Mouse (Mus musculus): ENCODE measurements around the gene Ncoa5. TPM values are rescaled to one million over a fixed set of nuclear protein-coding genes. Genes with fewer than 3 reads are reported as not detected.
A peak's percentile ranks its signal among the peaks of the same experiment; 100 is the strongest.

Gene Ncoa5
- polyA plus RNA-seq, 1 experiment from 2014 or later, result 81.2 TPM

DNA sequence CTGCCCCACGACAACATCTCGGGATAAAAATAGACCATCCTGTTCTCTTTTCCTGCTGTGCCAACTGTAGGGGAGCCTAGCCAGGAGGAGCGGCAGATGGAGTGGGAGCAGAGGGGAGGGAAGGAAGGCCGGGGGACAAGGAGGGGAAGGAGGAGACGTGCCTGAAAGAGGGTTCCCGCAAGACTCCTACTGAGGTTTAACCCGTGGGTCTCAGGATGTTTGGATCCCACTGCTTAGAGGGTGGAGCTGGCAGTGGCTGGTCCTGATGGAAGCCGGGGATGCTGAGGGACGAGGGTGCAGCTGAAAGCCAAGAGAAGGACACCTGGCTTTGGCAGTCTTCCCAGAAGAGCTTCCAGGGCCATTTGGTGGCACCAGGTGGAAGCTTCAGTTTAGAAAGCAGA is 38.7 kb upstream of the Ncoa5 start:
- H3K4me2 ChIP-seq (ENCODE audit: low read depth, severe bottlenecking), result no peak overlapping the region
- ATAC-seq (ENCODE audit: insufficient number of reproducible peaks, low FRiP score, low TSS enrichment, low read depth) (no peak), DNase-seq (ENCODE audit: low spot score) (no peak)
- H3K9ac ChIP-seq (ENCODE audit: low read length), result no peak overlapping the region
- no peak overlapping the region for H3K4me3 ChIP-seq (ENCODE audit: low read depth, low read length)
- H3K27ac ChIP-seq (replicated peaks; ENCODE audit: low read depth, low read length), result no peak overlapping the region
- WGBS, result 30% methylated on average over 9 of the region's 9 CpGs
- H3K36me3 ChIP-seq (ENCODE audit: control insufficient read depth, insufficient read depth, low read length), result no peaks in the 10 kb centered on the region
- peaks cover 38% of the 10 kb centered on the region for H3K27me3 ChIP-seq (ENCODE audit: control insufficient read depth, insufficient read depth, low read length)
- H3K9me3 ChIP-seq (ENCODE audit: control insufficient read depth, low read length), result no peaks in the 10 kb centered on the region
- peaks cover 8% of the 10 kb centered on the region for H3K4me1 ChIP-seq (ENCODE audit: control insufficient read depth, insufficient read depth, low read length)

DNA sequence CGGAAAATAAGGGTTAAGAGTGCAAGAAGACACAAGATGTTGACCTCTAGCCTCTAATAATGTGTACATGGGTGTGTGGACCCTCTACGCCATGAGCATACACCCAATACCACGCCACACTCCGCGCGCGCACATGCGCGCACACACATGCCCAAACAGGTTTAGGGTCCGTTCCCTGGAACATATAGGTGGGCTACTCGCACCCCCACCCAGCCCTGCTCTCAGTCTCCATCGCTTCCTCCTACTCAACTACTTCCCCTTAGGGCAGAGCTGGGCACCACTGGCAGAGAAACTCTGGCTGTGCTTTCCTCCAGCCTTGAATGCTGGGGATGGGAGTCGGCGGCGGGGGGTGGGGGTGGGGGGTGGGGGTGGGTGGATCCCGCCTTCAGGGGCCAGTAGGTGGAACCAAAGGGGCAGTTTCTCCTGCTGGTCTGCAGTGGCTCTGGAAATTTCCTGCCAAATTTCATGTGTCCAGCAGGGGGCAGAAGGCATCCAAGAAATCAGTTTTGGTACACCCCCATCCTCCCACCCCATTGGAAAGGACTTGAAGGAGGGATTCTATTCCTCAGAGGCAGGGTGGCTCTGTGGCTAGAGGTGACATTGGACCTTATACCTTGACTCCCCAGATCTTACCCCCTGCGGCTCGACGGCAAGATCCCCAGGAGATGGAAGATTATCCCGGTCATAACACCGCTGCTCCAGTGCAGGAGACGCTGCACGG is 35.6 kb upstream of the Ncoa5 start:
- Histone ChIP-seq H3K27me3 (ENCODE audit: control insufficient read depth, insufficient read depth, low read length) (peaks cover 13% of the 10 kb centered on the region), H3K9ac (ENCODE audit: low read length) (no peak overlapping the region), H3K4me3 (ENCODE audit: low read depth, low read length) (no peak overlapping the region), H3K9me3 (ENCODE audit: control insufficient read depth, low read length) (no peaks in the 10 kb centered on the region), H3K27ac (replicated peaks; ENCODE audit: low read depth, low read length) (no peak overlapping the region), H3K4me1 (ENCODE audit: control insufficient read depth, insufficient read depth, low read length) (peaks cover 4% of the 10 kb centered on the region), H3K36me3 (ENCODE audit: control insufficient read depth, insufficient read depth, low read length) (no peaks in the 10 kb centered on the region), H3K4me2 (ENCODE audit: low read depth, severe bottlenecking) (no peak overlapping the region)
- DNase-seq (ENCODE audit: low spot score), result peak; percentile 82
- WGBS, result 20% methylated on average over 23 of the region's 23 CpGs
- no peak for ATAC-seq (ENCODE audit: insufficient number of reproducible peaks, low FRiP score, low TSS enrichment, low read depth)

DNA sequence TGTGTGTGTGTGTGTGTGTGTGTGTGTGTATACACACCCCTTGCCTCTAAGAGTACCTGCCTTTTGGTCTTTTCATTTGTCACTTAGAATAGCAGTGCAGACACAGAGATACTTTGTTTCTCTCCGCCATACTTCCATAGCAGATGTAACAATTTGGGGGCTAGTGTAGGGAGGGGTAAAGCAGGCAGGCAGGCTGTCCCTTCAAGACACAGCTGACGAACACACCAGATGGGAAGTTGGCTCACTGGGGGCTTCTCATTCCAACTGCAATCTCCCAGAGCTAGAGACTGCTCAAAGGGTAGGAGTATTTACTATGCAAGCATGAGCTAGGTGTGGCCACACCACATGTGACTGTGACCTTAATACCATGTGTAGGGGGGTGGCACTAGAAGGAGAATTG is 34.1 kb upstream of the Ncoa5 start:
- peaks cover 4% of the 10 kb centered on the region for H3K4me1 ChIP-seq (ENCODE audit: control insufficient read depth, insufficient read depth, low read length)
- H3K9ac ChIP-seq (ENCODE audit: low read length), result no peak overlapping the region
- peaks cover 8% of the 10 kb centered on the region for H3K27me3 ChIP-seq (ENCODE audit: control insufficient read depth, insufficient read depth, low read length)
- H3K9me3 ChIP-seq (ENCODE audit: control insufficient read depth, low read length), result no peaks in the 10 kb centered on the region
- H3K36me3 ChIP-seq (ENCODE audit: control insufficient read depth, insufficient read depth, low read length), result no peaks in the 10 kb centered on the region
- DNase-seq (ENCODE audit: low spot score) (no peak), ATAC-seq (ENCODE audit: insufficient number of reproducible peaks, low FRiP score, low TSS enrichment, low read depth) (no peak)
- H3K4me2 ChIP-seq (ENCODE audit: low read depth, severe bottlenecking), result no peak overlapping the region
- H3K4me3 ChIP-seq (ENCODE audit: low read depth, low read length), result no peak overlapping the region
- H3K27ac ChIP-seq (replicated peaks; ENCODE audit: low read depth, low read length), result no peak overlapping the region
- WGBS, result 84% methylated on average over 2 of the region's 2 CpGs

DNA sequence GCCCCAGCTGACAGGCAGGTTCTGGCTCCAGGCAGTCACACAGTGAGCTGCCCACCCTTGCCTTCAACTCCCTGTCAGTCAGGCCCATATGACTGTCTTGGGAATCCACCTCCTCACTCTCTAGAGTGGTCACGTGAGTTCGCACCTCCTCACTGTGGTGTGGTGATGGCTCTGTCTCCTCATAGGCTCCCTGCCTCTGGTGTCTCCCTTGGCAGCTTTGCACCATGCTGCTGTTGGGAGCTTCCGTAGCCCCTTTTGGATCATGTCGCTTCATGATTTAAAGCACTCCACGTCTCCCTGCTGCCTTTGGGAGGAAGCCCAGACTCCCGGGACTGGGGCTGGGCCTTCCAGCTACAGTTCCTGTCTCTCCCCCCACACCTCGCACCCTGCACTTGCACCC is 29.8 kb upstream of the Ncoa5 start:
- Histone ChIP-seq H3K4me1 (ENCODE audit: control insufficient read depth, insufficient read depth, low read length) (no peaks in the 10 kb centered on the region), H3K27me3 (ENCODE audit: control insufficient read depth, insufficient read depth, low read length) (no peaks in the 10 kb centered on the region), H3K9ac (ENCODE audit: low read length) (no peak overlapping the region), H3K4me2 (ENCODE audit: low read depth, severe bottlenecking) (no peak overlapping the region), H3K36me3 (ENCODE audit: control insufficient read depth, insufficient read depth, low read length) (no peaks in the 10 kb centered on the region), H3K4me3 (ENCODE audit: low read depth, low read length) (no peak overlapping the region), H3K27ac (replicated peaks; ENCODE audit: low read depth, low read length) (no peak overlapping the region), H3K9me3 (ENCODE audit: control insufficient read depth, low read length) (no peaks in the 10 kb centered on the region)
- ATAC-seq (ENCODE audit: insufficient number of reproducible peaks, low FRiP score, low TSS enrichment, low read depth) (no peak), DNase-seq (ENCODE audit: low spot score) (no peak)
- 39% methylated on average over 7 of the region's 7 CpGs for WGBS

DNA sequence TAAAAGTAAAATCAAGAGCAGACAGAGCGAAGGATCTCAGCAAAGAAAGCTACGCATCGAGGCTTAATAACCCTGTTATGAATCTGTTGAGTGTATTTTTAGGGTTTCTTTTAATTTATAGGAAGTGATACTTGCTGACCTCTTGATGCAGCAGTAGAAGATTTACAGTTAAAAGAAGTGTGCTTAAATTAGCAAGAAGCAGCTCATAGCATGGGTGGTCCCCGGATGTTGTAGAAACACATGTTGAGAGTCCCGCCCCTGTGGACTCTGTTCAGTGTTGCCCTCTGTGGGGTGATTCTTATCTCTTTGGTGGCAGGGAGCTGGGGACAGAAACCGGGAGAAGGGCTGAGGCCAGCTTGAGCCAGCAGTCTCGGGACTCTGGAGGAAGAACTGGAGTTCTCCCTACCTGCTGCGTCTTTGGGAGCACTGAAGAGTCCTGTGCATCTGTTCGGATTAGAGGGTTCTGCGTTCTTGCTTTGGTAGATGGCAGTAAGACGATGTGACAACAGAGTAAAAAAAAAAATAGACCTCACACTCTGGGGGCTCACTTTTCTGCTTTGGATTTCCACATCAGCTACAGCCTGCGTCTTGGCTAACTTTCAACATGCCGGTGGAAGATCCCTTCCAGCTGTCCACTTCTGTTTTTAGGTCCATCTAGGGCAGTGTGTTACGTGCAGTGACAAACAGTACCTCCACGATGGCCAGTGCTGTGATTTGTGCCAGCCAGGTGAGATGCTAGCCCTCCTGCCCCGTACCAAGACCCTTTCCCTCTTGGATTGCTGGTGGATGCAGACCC is 27.2 kb upstream of the Ncoa5 start:
- Histone ChIP-seq H3K27me3 (ENCODE audit: control insufficient read depth, insufficient read depth, low read length) (no peaks in the 10 kb centered on the region), H3K9me3 (ENCODE audit: control insufficient read depth, low read length) (no peaks in the 10 kb centered on the region), H3K4me2 (ENCODE audit: low read depth, severe bottlenecking) (no peak overlapping the region), H3K9ac (ENCODE audit: low read length) (no peak overlapping the region), H3K4me3 (ENCODE audit: low read depth, low read length) (no peak overlapping the region), H3K36me3 (ENCODE audit: control insufficient read depth, insufficient read depth, low read length) (no peaks in the 10 kb centered on the region), H3K27ac (replicated peaks; ENCODE audit: low read depth, low read length) (no peak overlapping the region), H3K4me1 (ENCODE audit: control insufficient read depth, insufficient read depth, low read length) (no peaks in the 10 kb centered on the region)
- WGBS, result 82% methylated on average over 16 of the region's 16 CpGs
- no peak for DNase-seq (ENCODE audit: low spot score)
- no peak for ATAC-seq (ENCODE audit: insufficient number of reproducible peaks, low FRiP score, low TSS enrichment, low read depth)

DNA sequence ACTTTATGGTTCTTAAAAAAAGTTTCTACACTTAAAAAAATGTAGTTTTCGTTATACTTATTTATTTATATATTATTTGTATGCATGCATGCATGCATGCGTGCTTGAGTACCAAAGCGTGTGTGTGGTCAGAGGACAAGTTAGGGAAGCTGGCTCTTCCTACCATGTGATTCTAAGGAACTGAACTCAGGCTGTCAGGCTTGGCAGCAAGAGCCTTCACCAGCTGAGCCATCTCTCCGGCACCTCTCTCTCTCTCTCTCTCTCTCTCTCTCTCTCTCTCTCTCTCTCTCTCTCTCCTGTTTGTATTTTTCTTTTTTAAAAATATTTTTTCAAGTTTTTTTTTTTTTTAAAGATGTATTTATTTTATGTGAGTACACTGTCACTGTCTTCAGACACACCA is 25.3 kb upstream of the Ncoa5 start:
- Histone ChIP-seq H3K4me2 (ENCODE audit: low read depth, severe bottlenecking) (no peak overlapping the region), H3K4me1 (ENCODE audit: control insufficient read depth, insufficient read depth, low read length) (peaks cover 3% of the 10 kb centered on the region), H3K27me3 (ENCODE audit: control insufficient read depth, insufficient read depth, low read length) (no peaks in the 10 kb centered on the region), H3K4me3 (ENCODE audit: low read depth, low read length) (no peak overlapping the region), H3K36me3 (ENCODE audit: control insufficient read depth, insufficient read depth, low read length) (no peaks in the 10 kb centered on the region), H3K27ac (replicated peaks; ENCODE audit: low read depth, low read length) (no peak overlapping the region), H3K9me3 (ENCODE audit: control insufficient read depth, low read length) (no peaks in the 10 kb centered on the region), H3K9ac (ENCODE audit: low read length) (no peak overlapping the region)
- DNase-seq (ENCODE audit: low spot score) (no peak), ATAC-seq (ENCODE audit: insufficient number of reproducible peaks, low FRiP score, low TSS enrichment, low read depth) (no peak)
- 96% methylated on average over 4 of the region's 4 CpGs for WGBS

DNA sequence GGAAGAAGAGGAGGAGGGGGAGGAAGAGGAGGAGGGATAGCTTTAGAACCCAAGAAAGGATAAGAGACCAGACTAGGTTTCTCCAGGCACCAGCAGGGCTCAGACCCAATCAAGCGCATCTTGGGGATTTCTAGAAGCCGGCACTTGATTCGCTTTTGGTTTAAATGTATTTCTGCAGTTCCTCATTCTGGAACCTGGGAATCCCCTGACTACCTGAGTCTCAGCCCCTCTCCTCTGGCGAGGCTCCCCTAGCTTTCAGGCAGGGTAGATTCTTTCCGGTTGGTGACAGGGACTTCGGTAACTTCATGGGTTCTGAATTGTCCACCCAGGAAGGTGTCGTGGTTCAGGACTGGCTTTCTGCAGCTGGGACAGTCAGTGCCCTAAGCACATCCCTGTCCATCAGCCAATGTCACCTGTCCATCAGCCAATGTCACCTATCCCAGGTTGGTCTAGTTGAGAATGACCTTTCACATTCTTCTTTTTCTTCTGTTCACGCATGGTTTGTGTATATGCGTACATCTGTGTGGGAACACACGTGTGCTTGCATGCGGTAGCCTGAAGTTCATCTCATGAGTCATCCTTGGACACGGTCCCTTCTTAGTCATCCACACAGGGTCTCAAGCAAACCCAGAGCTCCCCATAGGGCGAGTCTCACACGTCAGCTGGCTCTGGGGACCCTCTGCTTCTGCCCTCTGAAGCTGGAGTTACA is 21.9 kb upstream of the Ncoa5 start:
- H3K4me1 ChIP-seq (ENCODE audit: control insufficient read depth, insufficient read depth, low read length), result peaks cover 3% of the 10 kb centered on the region
- H3K36me3 ChIP-seq (ENCODE audit: control insufficient read depth, insufficient read depth, low read length), result no peaks in the 10 kb centered on the region
- H3K4me3 ChIP-seq (ENCODE audit: low read depth, low read length), result no peak overlapping the region
- no peaks in the 10 kb centered on the region for H3K9me3 ChIP-seq (ENCODE audit: control insufficient read depth, low read length)
- no peaks in the 10 kb centered on the region for H3K27me3 ChIP-seq (ENCODE audit: control insufficient read depth, insufficient read depth, low read length)
- WGBS, result 83% methylated on average over 14 of the region's 14 CpGs
- DNase-seq (ENCODE audit: low spot score) (no peak), ATAC-seq (ENCODE audit: insufficient number of reproducible peaks, low FRiP score, low TSS enrichment, low read depth) (no peak)
- no peak overlapping the region; the same call in 1 of the 2 replicates for H3K4me2 ChIP-seq (ENCODE audit: low read depth, severe bottlenecking)
- no peak overlapping the region for H3K9ac ChIP-seq (ENCODE audit: low read length)
- no peak overlapping the region for H3K27ac ChIP-seq (replicated peaks; ENCODE audit: low read depth, low read length)

DNA sequence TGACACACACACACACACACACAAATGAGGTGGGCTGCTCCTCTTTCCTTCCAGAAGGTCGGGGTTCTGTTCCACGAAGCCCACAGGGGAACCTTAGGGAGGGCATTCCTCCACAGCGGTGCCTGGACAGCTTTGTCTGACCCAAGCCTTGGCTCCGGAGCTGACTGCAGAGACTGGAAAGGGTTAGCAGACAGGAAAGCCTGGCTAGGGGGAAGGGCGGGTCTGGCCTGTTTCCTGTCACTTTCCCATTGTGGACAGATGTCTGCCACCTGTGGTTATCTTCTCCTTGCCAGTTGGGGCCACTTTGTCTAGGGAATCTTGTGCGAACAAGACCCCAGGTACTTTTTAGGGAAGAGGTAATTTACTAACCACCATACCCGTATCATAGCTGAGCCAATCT is 21.2 kb upstream of the Ncoa5 start:
- peak; percentile 64 for DNase-seq (ENCODE audit: low spot score)
- no peaks in the 10 kb centered on the region for H3K36me3 ChIP-seq (ENCODE audit: control insufficient read depth, insufficient read depth, low read length)
- 5% methylated on average over 7 of the region's 7 CpGs for WGBS
- H3K9me3 ChIP-seq (ENCODE audit: control insufficient read depth, low read length), result no peaks in the 10 kb centered on the region
- ATAC-seq (ENCODE audit: insufficient number of reproducible peaks, low FRiP score, low TSS enrichment, low read depth), result peak; percentile 48; the same call in 1 of the 2 replicates
- peak overlapping the region; percentile 47 for H3K9ac ChIP-seq (ENCODE audit: low read length)
- no peak overlapping the region for H3K27ac ChIP-seq (replicated peaks; ENCODE audit: low read depth, low read length)
- H3K4me3 ChIP-seq (ENCODE audit: low read depth, low read length), result peak overlapping the region; percentile 31
- H3K27me3 ChIP-seq (ENCODE audit: control insufficient read depth, insufficient read depth, low read length), result no peaks in the 10 kb centered on the region
- H3K4me2 ChIP-seq (ENCODE audit: low read depth, severe bottlenecking), result peak overlapping the region; percentile 57
- peaks cover 3% of the 10 kb centered on the region for H3K4me1 ChIP-seq (ENCODE audit: control insufficient read depth, insufficient read depth, low read length)

Data from limb, embryonic 11.5 days (tissue).